Mouse (Mus musculus): ENCODE results near the gene Ppp2ca. TPM values are rescaled to one million over a fixed set of nuclear protein-coding genes. Genes with fewer than 3 reads are reported as not detected.
A peak's percentile ranks its signal among the peaks of the same experiment; 100 is the strongest.
"Not testable (repeated sequence)": the region's sequence is repeated elsewhere in the genome, so short reads cannot be mapped to it uniquely, and the experiment has no call there.

Gene Ppp2ca
- polyA plus RNA-seq, 1 experiment from 2014 or later = 63.8 TPM

GRCm38 (mm10) chr11:52129621-52130450 lies 31.4 kb downstream of the Ppp2ca start:
- Histone ChIP-seq H3K9ac (ENCODE audit: low read length) (no peak overlapping the region), H3K4me3 (ENCODE audit: low read depth, low read length) (no peak overlapping the region), H3K4me2 (replicated peaks; ENCODE audit: low read depth) (no peak overlapping the region), H3K4me1 (replicated peaks; ENCODE audit: control insufficient read depth, insufficient read depth) (no peaks in the 10 kb centered on the region), H3K27ac (replicated peaks) (0 out of 2 replicates have a peak overlapping the region, but pooled peaks have one; percentile 13), H3K36me3 (ENCODE audit: control insufficient read depth, insufficient read depth, low read length) (no peaks in the 10 kb centered on the region), H3K27me3 (ENCODE audit: control insufficient read depth, insufficient read depth, low read length) (no peaks in the 10 kb centered on the region), H3K9me3 (ENCODE audit: control insufficient read depth, low read length) (no peaks in the 10 kb centered on the region)
- ATAC-seq (ENCODE audit: low FRiP score, low TSS enrichment) (peak; percentile 16; the same call in 1 of the 2 replicates), DNase-seq (ENCODE audit: low spot score) (no peak)
- WGBS = 64% methylated on average over 10 of the region's 10 CpGs
- TF ChIP-seq CTCF (IDR thresholded peaks at IDR 0.05; ENCODE audit: low read depth) = no peak
- TF ChIP-seq EP300 (optimal IDR thresholded peaks at IDR 0.05) = no peak

- 73% methylated on average over 7 of the region's 7 CpGs for WGBS
- no peak overlapping the region for H3K4me2 ChIP-seq (replicated peaks; ENCODE audit: low read depth)
- ATAC-seq (ENCODE audit: low FRiP score, low TSS enrichment) = peak; percentile 25
Observed at GRCm38 (mm10) chr11:52130451-52131068, 32.1 kb downstream of the Ppp2ca start.

GRCm38 (mm10) chr11:52143675-52144074 lies 45.2 kb downstream of the Ppp2ca start:
- H3K27me3 ChIP-seq (ENCODE audit: control insufficient read depth, insufficient read depth, low read length); H3K4me1 ChIP-seq (replicated peaks; ENCODE audit: control insufficient read depth, insufficient read depth); H3K4me3 ChIP-seq (ENCODE audit: low read depth, low read length); H3K36me3 ChIP-seq (ENCODE audit: control insufficient read depth, insufficient read depth, low read length); H3K9me3 ChIP-seq (ENCODE audit: control insufficient read depth, low read length); H3K27ac ChIP-seq (replicated peaks); H3K9ac ChIP-seq (ENCODE audit: low read length): not testable (repeated sequence)
- TF ChIP-seq CTCF (IDR thresholded peaks at IDR 0.05; ENCODE audit: low read depth) = peak; percentile 85
- 0 out of 2 replicates have a peak overlapping the region, but pooled peaks have one; percentile 6 for H3K4me2 ChIP-seq (replicated peaks; ENCODE audit: low read depth)
- ATAC-seq (ENCODE audit: low FRiP score, low TSS enrichment) (peak; percentile 83), DNase-seq (ENCODE audit: low spot score) (peak; percentile 52)
- WGBS = 15% methylated on average over 4 of the region's 4 CpGs

More at GRCm38 (mm10) chr11:52130451-52131068, 32.1 kb downstream of the Ppp2ca start:
- Histone ChIP-seq H3K4me1 (replicated peaks; ENCODE audit: control insufficient read depth, insufficient read depth) (no peaks in the 10 kb centered on the region), H3K9ac (ENCODE audit: low read length) (no peak overlapping the region), H3K27me3 (ENCODE audit: control insufficient read depth, insufficient read depth, low read length) (no peaks in the 10 kb centered on the region), H3K36me3 (ENCODE audit: control insufficient read depth, insufficient read depth, low read length) (no peaks in the 10 kb centered on the region), H3K27ac (replicated peaks) (no peak overlapping the region), H3K9me3 (ENCODE audit: control insufficient read depth, low read length) (no peaks in the 10 kb centered on the region), H3K4me3 (ENCODE audit: low read depth, low read length) (no peak overlapping the region)
- TF ChIP-seq CTCF (IDR thresholded peaks at IDR 0.05; ENCODE audit: low read depth) (peak; percentile 53), EP300 (optimal IDR thresholded peaks at IDR 0.05) (no peak)
- DNase-seq (ENCODE audit: low spot score) = no peak

GRCm38 (mm10) chr11:52145428-52145827 lies 46.9 kb downstream of the Ppp2ca start, which contains the start of gene Olfr1373:
Olfr1373 (minus strand) TSS chr11:52145528.
- not testable (repeated sequence) for DNase-seq (ENCODE audit: low spot score); ATAC-seq (ENCODE audit: low FRiP score, low TSS enrichment)
- no CpG with 5 or more reads among the region's 1 CpGs for WGBS

GRCm38 (mm10) chr11:52163926-52164325 lies 65.4 kb downstream of the Ppp2ca start:
- Histone ChIP-seq H3K4me3 (ENCODE audit: low read depth, low read length) (no peak overlapping the region), H3K9ac (ENCODE audit: low read length) (no peak overlapping the region), H3K4me1 (replicated peaks; ENCODE audit: control insufficient read depth, insufficient read depth) (no peaks in the 10 kb centered on the region), H3K4me2 (replicated peaks; ENCODE audit: low read depth) (no peak overlapping the region), H3K9me3 (ENCODE audit: control insufficient read depth, low read length) (no peaks in the 10 kb centered on the region), H3K27ac (replicated peaks) (no peak overlapping the region), H3K27me3 (ENCODE audit: control insufficient read depth, insufficient read depth, low read length) (no peaks in the 10 kb centered on the region), H3K36me3 (ENCODE audit: control insufficient read depth, insufficient read depth, low read length) (no peaks in the 10 kb centered on the region)
- DNase-seq (ENCODE audit: low spot score) (no peak), ATAC-seq (ENCODE audit: low FRiP score, low TSS enrichment) (0 out of 2 replicates have a peak, but pooled peaks have one; percentile 51)
- 40% methylated on average over 10 of the region's 10 CpGs for whole genome bisulfite sequencing
- TF ChIP-seq CTCF (IDR thresholded peaks at IDR 0.05; ENCODE audit: low read depth) = no peak
- no peak for TF ChIP-seq EP300 (optimal IDR thresholded peaks at IDR 0.05)

More at GRCm38 (mm10) chr11:52145428-52145827, 46.9 kb downstream of the Ppp2ca start, which contains the start of gene Olfr1373:
- H3K27me3 ChIP-seq (ENCODE audit: control insufficient read depth, insufficient read depth, low read length); H3K9ac ChIP-seq (ENCODE audit: low read length); H3K36me3 ChIP-seq (ENCODE audit: control insufficient read depth, insufficient read depth, low read length); H3K4me2 ChIP-seq (replicated peaks; ENCODE audit: low read depth); H3K27ac ChIP-seq (replicated peaks); H3K9me3 ChIP-seq (ENCODE audit: control insufficient read depth, low read length); H3K4me1 ChIP-seq (replicated peaks; ENCODE audit: control insufficient read depth, insufficient read depth); H3K4me3 ChIP-seq (ENCODE audit: low read depth, low read length): not testable (repeated sequence)

Measured in stomach, postnatal 0 days (tissue).